ENCODE assay signal across 8 mouse cellular contexts in the genomic region with DNA sequence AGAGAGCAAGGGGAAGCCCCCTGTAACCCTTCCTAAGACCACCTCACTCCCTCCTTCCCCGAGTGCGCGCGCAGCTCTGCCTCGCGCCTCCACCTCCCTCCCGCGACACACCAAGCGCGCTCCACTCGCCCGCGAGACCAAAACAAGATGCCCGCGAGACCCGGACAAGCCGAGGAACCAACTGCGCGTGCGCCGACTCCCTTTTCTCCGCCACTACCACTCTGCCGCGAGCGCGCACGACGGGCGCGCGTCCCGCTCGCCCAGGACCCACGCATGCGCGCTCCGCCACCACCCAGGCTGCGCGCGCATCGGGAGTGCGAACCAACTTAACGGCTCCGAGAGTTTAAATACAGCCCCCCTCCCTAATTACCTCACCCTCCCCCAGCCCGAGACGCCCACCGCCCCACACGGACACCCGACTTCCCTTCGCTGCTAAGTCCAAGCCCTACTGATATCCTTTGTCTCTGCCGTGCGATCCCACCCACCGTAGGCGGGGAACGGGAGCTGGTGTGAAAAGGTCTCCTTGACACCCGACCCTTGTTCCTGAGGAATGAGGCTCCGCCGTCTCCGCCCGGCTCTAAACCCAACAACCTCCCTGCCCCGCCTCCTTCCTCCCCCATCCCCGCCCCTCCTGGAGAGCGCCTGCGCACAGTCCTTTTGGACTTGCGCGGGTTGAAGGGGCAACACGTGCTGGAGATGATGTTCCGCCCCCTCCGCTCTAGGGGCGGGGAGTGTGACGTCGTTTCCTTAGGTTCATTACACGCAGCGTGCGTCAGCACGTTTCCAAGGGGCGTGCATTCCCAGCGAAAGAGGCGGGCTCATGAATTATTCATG. TPM values are rescaled to one million over a fixed set of nuclear protein-coding genes. Genes with fewer than 3 reads are reported as not detected.
DNase-seq lines count a peak whose midpoint lies in the region; ATAC-seq lines count a peak whose summit lies in the region.

No protein-coding gene starts in this region.

- peak overlapping the region; percentile 84 for H3K4me3 ChIP-seq in lung, embryonic 16.5 days (ENCODE audit: low read length)

- peak overlapping the region; percentile 99 for H3K27ac ChIP-seq in lung, embryonic 16.5 days (ENCODE audit: low read length)

- H3K4me2 ChIP-seq in lung, embryonic 16.5 days (ENCODE audit: low read depth, low read length) = peak overlapping the region; percentile 89

- ATAC-seq in hematopoietic stem cell, adult 5-6 weeks (replicated peaks in 1 of 2; ENCODE audit: insufficient read depth in 1 of 2, low FRiP score in 2 of 2, low TSS enrichment in 1 of 2, low read depth in 1 of 2, poor library complexity in 2 of 2, severe bottlenecking in 2 of 2) = peak; percentile 74 to 77
- peak; percentile 93 for ATAC-seq in lung, embryonic 16.5 days (ENCODE audit: low read depth)

- DNase-seq in MEL-GATA-1-ER (ENCODE audit: extremely low read depth, low read depth) = peak; percentile 96
- DNase-seq in cerebellum, adult 8-10 months = peak; percentile 99
- DNase-seq in forelimb bud, embryonic 11.5 days (ENCODE audit: low read depth, low spot score) = peak; percentile 100
- peak; percentile 97 for DNase-seq in layer of hippocampus, adult 9-10 months (ENCODE audit: low spot score)
- peak; percentile 96 for DNase-seq in ovary, postnatal 10 days (ENCODE audit: low spot score)
- DNase-seq in thymus, postnatal 10 days (ENCODE audit: low spot score in 2 of 2) = peak; percentile 98 to 99

- H3K9ac ChIP-seq in lung, embryonic 16.5 days (ENCODE audit: low read length) = peak overlapping the region; percentile 94

- peaks cover 29% of the 10 kb centered on the region for H3K4me1 ChIP-seq in lung, embryonic 16.5 days (replicated peaks; ENCODE audit: control insufficient read depth, insufficient read depth, low read length)

- H3K9me3 ChIP-seq in lung, embryonic 16.5 days (ENCODE audit: control insufficient read depth, low read length) = no peaks in the 10 kb centered on the region

- no peaks in the 10 kb centered on the region for H3K27me3 ChIP-seq in lung, embryonic 16.5 days (ENCODE audit: control insufficient read depth, insufficient read depth, low read depth, low read length)

- H3K36me3 ChIP-seq in lung, embryonic 16.5 days (ENCODE audit: control insufficient read depth, insufficient read depth, low read length) = peaks cover 19% of the 10 kb centered on the region

- under 1% methylated on average over 79 of the region's 79 CpGs for WGBS in lung, embryonic 16.5 days

RNA-seq across cellular contexts. Expression of gene Mepce, which starts 1.1 kb away (rescaled TPM):
- total RNA-seq in hematopoietic stem cell, adult 5-6 weeks (2017) = 30.4 and 31.8 TPM in 2 replicates
- 10.0 and 10.5 TPM in 2 replicates for polyA plus RNA-seq in lung, embryonic 16.5 days (2015; fragmentation: Nextera tagmentation; extraction: Ambion mirVana)

RNA-seq across cellular contexts. Expression of gene Zcwpw1, which starts 1.3 kb away (rescaled TPM):
- total RNA-seq in hematopoietic stem cell, adult 5-6 weeks (2017) = 21.3 and 27.6 TPM in 2 replicates
- 24.3 and 26.8 TPM in 2 replicates for polyA plus RNA-seq in lung, embryonic 16.5 days (2015; fragmentation: Nextera tagmentation; extraction: Ambion mirVana)

RNA-seq across cellular contexts. Expression of gene Ppp1r35, which starts 7.7 kb away (rescaled TPM):
- total RNA-seq in hematopoietic stem cell, adult 5-6 weeks (2017) = 15.3 and 61.5 TPM in 2 replicates
- 25.9 and 30.5 TPM in 2 replicates for polyA plus RNA-seq in lung, embryonic 16.5 days (2015; fragmentation: Nextera tagmentation; extraction: Ambion mirVana)

RNA-seq across cellular contexts. Expression of gene Tsc22d4, which starts 40.8 kb away (rescaled TPM):
- total RNA-seq in hematopoietic stem cell, adult 5-6 weeks (2017) = 61.0 and 67.7 TPM in 2 replicates
- polyA plus RNA-seq in lung, embryonic 16.5 days (2015; fragmentation: Nextera tagmentation; extraction: Ambion mirVana) = 140 and 146 TPM in 2 replicates

RNA-seq across cellular contexts. Expression of gene Nyap1, which starts 44.9 kb away (rescaled TPM):
- total RNA-seq in hematopoietic stem cell, adult 5-6 weeks (2017) = 0.05 and 0.25 TPM in 2 replicates
- polyA plus RNA-seq in lung, embryonic 16.5 days (2015; fragmentation: Nextera tagmentation; extraction: Ambion mirVana) = 1.6 and 1.9 TPM in 2 replicates

Comparison
In these comparisons a context has a peak if more than half of its experiments do, and no peak if none do; other contexts are left out.
1. Peak in every context shown above with its lines: DNase-seq, ATAC-seq, H3K4me3 ChIP-seq and H3K27ac ChIP-seq.